Mouse (Mus musculus) C2C12 (cell line): ENCODE data around the gene Map3k4.

ENCODE experiments used
- CEBPB ChIP-seq: IDR thresholded peaks from one replicate; pipeline ENCODE4 v1.6.1; 2011; ENCODE audit warnings: low read depth, mild to moderate bottlenecking, control low read depth, moderate library complexity
- CTCF ChIP-seq: IDR thresholded peaks from one replicate; pipeline ENCODE4 v1.5.1; 2011; ENCODE audit not compliant: control insufficient read depth, insufficient read depth, insufficient read length
- USF1 ChIP-seq: IDR thresholded peaks from one replicate; pipeline ENCODE4 v1.6.1; 2011; ENCODE audit warnings: low read depth, mild to moderate bottlenecking, control low read depth, moderate library complexity

DNA sequence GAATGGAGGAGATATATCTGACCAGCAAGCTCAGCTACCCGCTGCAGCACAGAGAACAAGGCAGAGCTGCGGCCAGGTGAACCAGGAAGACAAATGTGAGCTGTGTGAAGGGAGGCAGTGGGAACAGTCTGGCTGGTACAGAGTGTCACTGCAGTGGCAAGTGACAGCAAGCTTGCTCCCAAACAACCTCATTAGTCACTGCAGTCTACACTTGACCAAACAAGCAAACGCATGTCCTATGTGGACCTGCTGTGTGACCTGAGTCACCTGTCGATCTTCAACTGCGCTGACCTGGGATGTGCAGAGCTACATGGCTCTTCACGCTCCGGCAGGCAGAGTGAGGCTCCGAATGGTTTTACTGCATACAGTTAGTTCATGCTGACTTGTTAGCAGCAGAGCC lies 55.7 kb downstream of the Map3k4 start:
- TF ChIP-seq CTCF (no peak), USF1 (no peak), CEBPB (no peak)
